Mouse (Mus musculus) forebrain, embryonic 13.5 days (tissue): ENCODE measurements around the gene Catsperd. TPM values are rescaled to one million over a fixed set of nuclear protein-coding genes. Genes with fewer than 3 reads are reported as not detected.
A peak's percentile ranks its signal among the peaks of the same experiment; 100 is the strongest.
"Not testable (repeated sequence)": the region's sequence is repeated elsewhere in the genome, so short reads cannot be mapped to it uniquely, and the experiment has no call there.

Source experiments
- ATAC-seq: fragments of 200-750 bp; cut with Nextera tagmentation; 2 replicates; pipeline ENCODE4 v1.8.0; 2017
- H3K27ac ChIP-seq: fragments of 300-500 bp; sonication (generic); 2 replicates; pipeline ENCODE4 v1.5.1; 2015; ENCODE audit warnings: inconsistent platforms, mild to moderate bottlenecking, moderate library complexity
- H3K27me3 ChIP-seq: fragments of 300-500 bp; sonication (generic); 2 replicates; pipeline ENCODE4 v1.6.1; 2015; ENCODE audit warnings: mild to moderate bottlenecking, inconsistent platforms
- H3K36me3 ChIP-seq: fragments of 300-500 bp; sonication (generic); 2 replicates; pipeline ENCODE4 v1.6.1; 2015; ENCODE audit warnings: mild to moderate bottlenecking, inconsistent platforms; ENCODE audit not compliant: poor library complexity, severe bottlenecking
- H3K4me1 ChIP-seq: fragments of 300-500 bp; sonication (generic); 2 replicates; pipeline ENCODE4 v1.6.1; 2015; ENCODE audit warnings: inconsistent platforms
- H3K4me2 ChIP-seq: fragments of 300-500 bp; sonication (generic); 2 replicates; pipeline ENCODE4 v1.6.1; 2015; ENCODE audit warnings: inconsistent platforms, mild to moderate bottlenecking, moderate library complexity
- H3K4me3 ChIP-seq: fragments of 300-500 bp; sonication (generic); 2 replicates; pipeline ENCODE4 v1.5.1; 2015; ENCODE audit warnings: mild to moderate bottlenecking, inconsistent platforms
- H3K9ac ChIP-seq: fragments of 300-500 bp; sonication (generic); 2 replicates; pipeline ENCODE4 v1.6.1; 2015; ENCODE audit warnings: mild to moderate bottlenecking, inconsistent platforms
- H3K9me3 ChIP-seq: fragments of 300-500 bp; sonication (generic); replicated peaks from 2 replicates; pipeline ENCODE4 v1.6.1; 2016; ENCODE audit warnings: inconsistent platforms
- WGBS: fragments of 180-500 bp; shearing (Covaris S2); methylation state at CpG from one replicate; pipeline ENCODE4 v1.1.7; 2015; 5-methylcytosine and 5-hydroxymethylcytosine counted together
- polyA plus RNA-seq: library from polyadenylated mRNA; unstranded; fragments of >200 nt; fragmentation: Nextera tagmentation; extraction: Ambion mirVana; gene quantifications from 2 replicates; pipeline ENCODE4 v1.2.1, GENCODE M21; 2015

The Catsperd gene
- polyA plus RNA-seq, 1 experiment from 2014 or later: 0.70 TPM

DNA sequence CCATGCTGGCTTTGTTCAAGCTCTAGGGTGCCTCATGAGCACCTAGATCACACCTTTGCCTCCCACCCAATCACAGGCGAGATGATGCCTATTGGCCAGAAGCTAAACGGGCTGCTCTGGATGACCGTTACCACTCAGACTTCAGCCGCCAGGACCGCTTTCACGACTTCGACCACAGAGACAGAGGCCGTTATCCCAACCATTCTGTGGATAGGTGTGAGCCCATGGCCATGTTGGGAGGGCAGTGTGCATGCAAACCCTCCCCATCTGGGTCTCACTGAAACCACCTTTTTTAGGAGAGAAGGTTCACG is 23.9 kb upstream of the Catsperd start:
- ATAC-seq: no peak
- H3K36me3 ChIP-seq: peaks cover 91% of the 10 kb centered on the region

DNA sequence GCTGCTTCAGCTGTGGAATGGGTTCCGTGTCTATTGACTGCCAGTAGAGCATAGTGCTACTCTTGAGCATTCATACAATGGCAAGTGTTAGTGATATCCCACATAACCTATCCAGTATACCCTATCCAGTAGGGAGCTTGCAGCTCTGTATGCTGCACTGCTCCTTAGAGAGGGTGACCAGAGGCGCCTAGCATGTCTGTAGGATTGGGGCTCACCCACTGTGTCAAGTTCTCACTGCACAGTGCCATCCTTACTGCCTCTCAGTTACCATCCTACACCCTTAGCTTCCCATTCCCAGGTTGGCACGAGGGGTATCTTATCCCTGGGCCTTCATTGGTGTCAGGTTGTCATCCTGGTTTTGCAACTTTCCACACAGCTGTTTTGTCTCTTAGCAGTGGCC is 23.5 kb upstream of the Catsperd start:
- Histone ChIP-seq H3K27ac (no peak overlapping the region), H3K36me3 (peaks cover 87% of the 10 kb centered on the region), H3K27me3 (no peaks in the 10 kb centered on the region), H3K4me3 (no peak overlapping the region), H3K4me2 (no peak overlapping the region), H3K9me3 (no peaks in the 10 kb centered on the region), H3K9ac (no peak overlapping the region), H3K4me1 (peaks cover 11% of the 10 kb centered on the region)
- no peak for ATAC-seq
- WGBS: 95% methylated on average over 3 of the region's 3 CpGs

More for the DNA sequence above, 23.9 kb upstream of the Catsperd start:
- no peak overlapping the region for H3K4me2 ChIP-seq
- H3K27me3 ChIP-seq: no peaks in the 10 kb centered on the region
- no peak overlapping the region for H3K27ac ChIP-seq
- H3K4me1 ChIP-seq: peaks cover 9% of the 10 kb centered on the region
- no peak overlapping the region for H3K9ac ChIP-seq
- H3K4me3 ChIP-seq: no peak overlapping the region
- 89% methylated on average over 9 of the region's 9 CpGs for WGBS
- no peaks in the 10 kb centered on the region for H3K9me3 ChIP-seq

DNA sequence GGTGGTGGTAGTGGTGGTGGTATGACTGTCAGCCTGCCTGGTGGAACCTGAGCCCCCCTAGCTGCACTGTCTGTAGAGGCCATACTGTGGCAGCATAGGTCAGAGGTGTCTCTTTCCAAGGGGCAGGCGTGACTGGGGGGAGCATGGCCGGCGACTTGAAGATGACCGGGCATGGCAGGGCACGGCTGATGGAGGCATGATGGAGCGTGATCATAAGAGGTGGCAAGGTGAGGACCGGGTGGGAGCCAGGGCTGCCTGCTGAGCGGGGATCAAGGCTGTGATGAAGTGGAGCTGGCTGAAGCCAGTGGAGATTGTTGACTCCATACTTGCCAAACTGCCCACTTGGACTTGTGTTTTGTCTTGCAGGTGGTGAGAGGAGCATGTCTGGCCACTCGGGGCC is 22.5 kb upstream of the Catsperd start:
- Histone ChIP-seq H3K36me3 (peaks cover 77% of the 10 kb centered on the region), H3K27me3 (no peaks in the 10 kb centered on the region), H3K4me2 (no peak overlapping the region), H3K9ac (no peak overlapping the region), H3K27ac (no peak overlapping the region), H3K4me1 (peaks cover 17% of the 10 kb centered on the region), H3K9me3 (no peaks in the 10 kb centered on the region), H3K4me3 (no peak overlapping the region)
- WGBS: 90% methylated on average over 9 of the region's 9 CpGs
- ATAC-seq: no peak

DNA sequence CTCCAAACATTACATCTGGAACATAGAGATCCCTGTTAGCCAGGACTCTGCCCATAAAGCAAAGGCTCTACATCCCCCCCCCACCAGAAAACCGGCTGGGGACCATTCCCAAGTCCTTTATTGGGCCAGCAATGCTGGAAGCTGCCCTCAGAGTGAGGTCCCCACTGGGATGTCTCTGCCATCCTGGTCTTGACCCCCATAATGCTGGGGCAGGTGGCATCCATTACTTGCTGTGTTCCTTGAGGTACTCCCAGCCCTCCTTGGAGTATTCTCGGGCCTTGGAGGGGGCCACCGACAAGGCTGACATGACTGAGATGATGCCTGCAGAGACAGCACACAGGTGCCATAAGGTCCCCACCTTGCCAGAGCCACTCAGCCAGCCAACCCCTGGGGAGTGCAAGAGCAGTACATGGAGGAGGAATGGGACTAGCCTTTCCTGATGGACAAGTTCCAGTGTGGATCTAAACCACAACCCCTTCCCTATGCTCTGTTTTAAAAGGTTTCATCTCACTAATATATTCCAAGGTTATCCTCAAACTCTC is 20.4 kb upstream of the Catsperd start:
- Histone ChIP-seq H3K36me3 (peaks cover 55% of the 10 kb centered on the region), H3K4me3 (no peak overlapping the region), H3K27me3 (no peaks in the 10 kb centered on the region), H3K9ac (no peak overlapping the region), H3K4me2 (no peak overlapping the region), H3K27ac (no peak overlapping the region), H3K9me3 (no peaks in the 10 kb centered on the region), H3K4me1 (peaks cover 23% of the 10 kb centered on the region)
- ATAC-seq: no peak
- WGBS: 73% methylated on average over 3 of the region's 3 CpGs

DNA sequence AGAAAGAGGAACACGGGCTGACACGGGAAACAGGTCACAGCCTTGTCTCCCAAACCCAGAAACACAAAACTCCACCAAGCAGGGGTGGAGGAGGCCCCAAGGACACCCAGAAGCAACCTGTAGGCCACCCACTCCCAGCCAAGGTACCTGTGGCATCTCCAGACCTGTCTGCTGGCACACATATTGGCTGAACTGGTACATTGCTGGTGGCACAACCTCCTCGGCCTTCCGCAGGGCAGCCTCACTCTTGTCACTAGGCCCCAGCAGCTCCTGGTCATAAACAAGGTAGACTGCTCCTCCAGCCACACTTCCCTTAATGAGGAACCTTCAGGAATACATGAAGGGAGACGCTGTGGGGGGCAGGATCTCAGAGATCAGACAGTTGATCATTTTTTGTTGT is 19.2 kb upstream of the Catsperd start:
- H3K9ac ChIP-seq: peak overlapping the region; percentile 77
- no peak for ATAC-seq
- WGBS: 64% methylated on average over 5 of the region's 5 CpGs
- peak overlapping the region; percentile 60 for H3K4me3 ChIP-seq
- no peaks in the 10 kb centered on the region for H3K27me3 ChIP-seq
- peaks cover 44% of the 10 kb centered on the region for H3K36me3 ChIP-seq
- H3K4me2 ChIP-seq: peak overlapping the region; percentile 83
- H3K4me1 ChIP-seq: peaks cover 23% of the 10 kb centered on the region
- H3K9me3 ChIP-seq: no peaks in the 10 kb centered on the region
- no peak overlapping the region for H3K27ac ChIP-seq

DNA sequence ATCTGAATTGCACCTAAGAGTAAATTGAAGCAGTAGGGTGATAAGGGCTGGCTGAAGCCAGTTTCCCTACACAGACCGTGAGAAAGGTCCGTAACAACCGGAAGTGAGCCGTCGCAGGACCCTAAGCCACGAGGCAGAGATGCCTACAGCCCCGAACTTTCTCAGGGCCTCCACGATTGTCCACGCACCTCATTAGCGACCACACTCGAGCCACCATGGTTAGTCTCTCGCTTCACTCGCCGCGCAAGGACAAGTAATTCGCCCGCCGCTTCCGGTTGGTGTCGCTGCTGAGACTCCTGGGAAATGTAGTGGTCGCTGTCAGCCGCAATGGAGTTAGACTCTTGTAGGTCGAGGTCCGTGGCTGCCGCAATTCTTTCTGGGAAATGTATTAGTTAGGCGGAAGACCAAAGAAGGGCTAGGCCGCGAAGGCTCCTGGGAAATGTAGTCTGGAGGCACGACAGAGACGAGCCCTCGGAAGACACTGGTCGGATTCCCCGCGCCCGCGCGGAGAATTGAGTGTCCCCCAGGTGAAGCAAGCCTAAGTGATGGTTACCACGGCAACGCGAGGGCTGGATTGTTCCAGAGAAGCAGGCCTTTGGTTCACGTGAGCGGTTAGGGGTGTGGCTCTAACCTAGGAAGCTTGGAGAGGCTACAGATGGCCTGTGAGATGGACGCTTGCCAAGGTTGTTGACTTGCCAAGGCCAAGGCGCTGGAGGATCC is 18.3 kb upstream of the Catsperd start, which contains the start of gene 2410015M20Rik:
Gene 2410015M20Rik (minus strand): TSS at position 320 of the 720 bp plus-strand sequence.
- no peaks in the 10 kb centered on the region for H3K27me3 ChIP-seq
- H3K9ac ChIP-seq: peak within 1 kb of the TSS; percentile 77
- peak within 1 kb of the TSS; percentile 83 for H3K4me2 ChIP-seq
- peak within 1 kb of the TSS; percentile 72 for H3K27ac ChIP-seq
- H3K36me3 ChIP-seq: peaks cover 40% of the 10 kb centered on the region
- H3K4me1 ChIP-seq: peaks cover 29% of the 10 kb centered on the region
- H3K4me3 ChIP-seq: peak within 1 kb of the TSS; percentile 60
- H3K9me3 ChIP-seq: no peaks in the 10 kb centered on the region
- WGBS: under 1% methylated on average over 44 of the region's 44 CpGs
- ATAC-seq: peak; percentile 90

DNA sequence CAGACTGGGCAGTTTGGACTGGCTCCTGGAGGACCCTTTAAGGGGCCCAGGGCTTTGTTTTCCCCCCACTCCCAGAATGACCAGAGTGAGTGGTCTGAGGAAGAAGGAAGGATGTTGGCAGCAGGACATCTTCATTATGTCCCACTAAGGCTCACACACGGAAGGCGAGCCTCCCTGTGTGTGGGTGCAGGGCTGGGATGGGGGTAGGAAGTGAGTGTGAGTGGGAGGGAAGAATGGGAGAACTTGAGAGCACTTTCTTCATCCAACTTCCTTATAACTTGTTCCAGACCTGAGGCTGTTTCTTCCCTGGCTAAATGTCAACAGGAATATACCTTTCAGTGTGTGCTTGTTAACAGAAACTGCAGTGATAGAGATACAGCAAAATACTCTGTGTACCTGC is 16.6 kb upstream of the Catsperd start:
- H3K4me1 ChIP-seq: peaks cover 35% of the 10 kb centered on the region
- no peaks in the 10 kb centered on the region for H3K27me3 ChIP-seq
- WGBS: 55% methylated on average over 2 of the region's 2 CpGs
- peaks cover 40% of the 10 kb centered on the region for H3K36me3 ChIP-seq
- H3K9me3 ChIP-seq: no peaks in the 10 kb centered on the region
- no peak overlapping the region for H3K27ac ChIP-seq
- H3K4me3 ChIP-seq: no peak overlapping the region
- H3K4me2 ChIP-seq: no peak overlapping the region
- no peak for ATAC-seq
- no peak overlapping the region for H3K9ac ChIP-seq

DNA sequence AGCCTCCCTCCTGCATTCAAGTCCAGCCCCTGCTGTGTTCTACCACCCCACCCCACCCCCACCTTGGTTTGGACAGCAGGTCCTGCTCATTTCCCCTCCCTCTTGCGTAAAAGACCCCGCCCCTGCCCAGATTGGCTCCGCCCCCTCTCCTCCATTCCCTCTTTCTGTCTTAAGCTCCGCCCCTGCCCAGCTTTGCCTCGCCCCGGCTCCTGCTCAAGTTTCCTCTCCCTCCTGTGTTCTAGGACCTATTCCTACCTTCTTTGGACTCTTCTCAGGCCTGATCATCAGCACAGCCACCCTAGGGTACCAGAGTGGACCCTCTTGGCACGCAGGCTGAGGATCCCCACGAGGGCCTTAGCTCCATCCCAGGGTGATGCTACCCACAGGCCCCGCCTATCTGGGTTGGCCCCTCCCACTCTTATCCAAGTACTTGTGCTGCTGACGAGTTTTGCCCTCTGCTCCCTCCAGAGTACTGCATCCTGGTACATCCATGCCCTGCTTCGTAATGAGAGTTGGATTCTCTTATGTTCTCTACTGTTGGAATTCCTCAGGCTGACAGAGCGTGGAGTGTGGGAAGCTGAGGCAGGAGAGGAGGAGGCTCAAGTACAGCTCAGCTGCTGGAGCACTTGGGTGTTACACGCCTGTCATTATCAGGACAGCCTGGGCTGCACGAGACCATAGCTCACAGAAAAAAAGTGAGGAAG is 15.9 kb upstream of the Catsperd start:
- Histone ChIP-seq H3K27ac (no peak overlapping the region), H3K4me2 (no peak overlapping the region), H3K9ac (no peak overlapping the region), H3K27me3 (no peaks in the 10 kb centered on the region), H3K4me1 (peaks cover 35% of the 10 kb centered on the region), H3K9me3 (no peaks in the 10 kb centered on the region), H3K36me3 (peaks cover 40% of the 10 kb centered on the region), H3K4me3 (no peak overlapping the region)
- 15% methylated on average over 13 of the region's 14 CpGs for WGBS
- ATAC-seq: no peak

DNA sequence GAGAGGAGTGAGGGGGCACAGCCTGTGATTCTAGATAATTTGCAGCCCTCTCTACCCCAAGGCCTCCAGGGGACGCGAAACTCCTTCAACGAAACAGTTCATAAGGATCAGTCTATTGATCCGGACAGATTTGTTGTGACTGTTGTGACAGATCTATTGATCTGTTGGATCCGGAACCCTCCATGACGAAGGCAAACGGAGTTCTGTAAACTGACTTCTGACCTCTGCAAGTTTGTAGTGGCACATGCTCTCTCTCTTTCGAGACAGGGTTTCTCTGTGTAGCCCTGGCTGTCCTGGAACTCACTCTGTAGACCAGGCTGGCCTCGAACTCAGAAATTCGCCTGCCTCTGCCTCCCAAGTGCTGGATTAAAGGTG is 15.4 kb upstream of the Catsperd start:
- not testable (repeated sequence) for H3K27ac ChIP-seq, H3K27me3 ChIP-seq, H3K4me3 ChIP-seq, ATAC-seq, H3K4me2 ChIP-seq, H3K9ac ChIP-seq, H3K9me3 ChIP-seq
- Histone ChIP-seq H3K36me3 (peaks cover 40% of the 10 kb centered on the region), H3K4me1 (peaks cover 35% of the 10 kb centered on the region)
- 75% methylated on average over 10 of the region's 10 CpGs for WGBS

DNA sequence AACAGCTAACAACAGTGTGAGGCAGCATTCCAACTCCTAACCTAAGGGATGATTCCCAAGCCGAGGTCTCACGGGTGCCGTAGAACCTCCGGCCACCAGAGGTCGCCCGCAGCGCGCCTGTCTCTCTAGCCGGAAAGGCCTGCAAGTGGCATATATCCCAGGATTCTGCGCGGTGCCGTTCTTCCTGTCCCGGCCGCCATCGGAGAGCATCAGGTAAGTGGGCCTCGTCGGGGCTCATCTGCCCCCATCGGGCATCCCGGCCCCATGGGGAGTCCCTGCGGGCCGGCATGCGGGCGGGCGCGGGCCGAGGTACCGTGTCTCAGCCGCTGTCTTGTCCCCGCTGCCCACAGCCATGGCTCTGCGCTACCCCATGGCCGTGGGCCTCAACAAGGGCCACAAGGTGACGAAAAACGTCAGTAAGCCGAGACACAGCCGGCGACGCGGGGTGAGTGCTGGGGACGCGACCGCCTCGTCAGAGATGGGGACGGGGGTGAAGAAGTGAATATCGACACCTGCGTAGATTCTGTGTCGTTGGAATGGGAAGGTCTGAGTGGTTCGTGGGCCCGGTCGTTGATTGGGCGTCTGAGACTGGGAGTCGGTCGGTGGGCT is 14.6 kb upstream of the Catsperd start, which contains the start of gene Rpl36:
Gene Rpl36 (plus strand): TSS at position 181 of the 609 bp plus-strand sequence.
- H3K9me3 ChIP-seq: no peaks in the 10 kb centered on the region
- H3K4me3 ChIP-seq: peak within 1 kb of the TSS; percentile 56
- WGBS: under 1% methylated on average over 52 of the region's 52 CpGs
- H3K36me3 ChIP-seq: peaks cover 43% of the 10 kb centered on the region
- ATAC-seq: peak; percentile 64
- H3K9ac ChIP-seq: peak within 1 kb of the TSS; percentile 78
- peak within 1 kb of the TSS; percentile 89 for H3K27ac ChIP-seq
- H3K4me2 ChIP-seq: peak within 1 kb of the TSS; percentile 77
- H3K4me1 ChIP-seq: peaks cover 33% of the 10 kb centered on the region
- no peaks in the 10 kb centered on the region for H3K27me3 ChIP-seq

DNA sequence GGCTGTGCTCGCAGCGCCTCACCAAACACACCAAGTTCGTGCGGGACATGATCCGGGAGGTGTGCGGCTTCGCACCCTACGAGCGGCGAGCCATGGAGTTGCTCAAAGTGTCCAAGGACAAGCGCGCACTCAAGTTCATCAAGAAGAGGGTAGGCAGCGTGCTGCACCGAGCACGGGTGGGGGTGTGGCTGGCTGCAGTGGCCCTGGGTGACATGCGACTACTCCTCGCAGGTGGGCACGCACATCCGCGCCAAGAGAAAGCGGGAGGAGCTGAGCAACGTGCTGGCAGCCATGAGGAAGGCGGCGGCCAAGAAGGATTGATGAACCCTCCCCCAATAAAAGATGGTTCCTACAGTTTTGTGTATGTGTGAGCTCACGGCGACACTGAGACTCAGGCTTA is 14.1 kb upstream of the Catsperd start:
- Histone ChIP-seq H3K4me2 (peak overlapping the region; percentile 77), H3K4me1 (peaks cover 28% of the 10 kb centered on the region), H3K4me3 (peak overlapping the region; percentile 56), H3K9ac (peak overlapping the region; percentile 78), H3K36me3 (peaks cover 48% of the 10 kb centered on the region), H3K27ac (peak overlapping the region; percentile 89; the same call in 1 of the 2 replicates)
- H3K27me3 ChIP-seq, H3K9me3 ChIP-seq, ATAC-seq: not testable (repeated sequence)
- under 1% methylated on average over 26 of the region's 26 CpGs for WGBS
